Mouse (Mus musculus) G1E (cell line): ENCODE results near the gene Sgca.

Experiments used
- CTCF ChIP-seq: IDR thresholded peaks from 2 replicates; pipeline ENCODE4 v1.5.1; 2012; ENCODE audit warnings: low read depth, low read length, inconsistent platforms, mixed read lengths
- GATA1 ChIP-seq: IDR thresholded peaks from 2 replicates; pipeline ENCODE4 v1.6.1; 2012; ENCODE audit warnings: borderline replicate concordance, low read length, inconsistent platforms, mixed read lengths
- POLR2AphosphoS5 ChIP-seq: IDR thresholded peaks from 2 replicates; pipeline ENCODE4 v1.6.1; 2012; ENCODE audit warnings: low read depth, low read length, inconsistent platforms; ENCODE audit not compliant: insufficient replicate concordance

GRCm38 (mm10) chr11:94928820-94929219, 47.3 kb downstream of the Sgca start:
- TF ChIP-seq CTCF (no peak), POLR2AphosphoS5 (no peak), GATA1 (no peak)
